Mouse (Mus musculus) lung, postnatal 25 days (tissue): ENCODE data around the gene Jtb.

Source experiments
- DNase-seq: peaks from one replicate; pipeline ENCODE4 v3.0.0; 2022; ENCODE audit warnings: low spot score

Jtb gene

GRCm38 (mm10) chr3:90231507-90232333, at the start of gene Jtb:
Jtb (plus strand) TSS chr3:90231597.
- peak; percentile 96 for DNase-seq

GRCm38 (mm10) chr3:90183581-90183980, 47.8 kb upstream of the Jtb start:
- no peak for DNase-seq

- DNase-seq: no peak
These were observed 40.4 kb upstream of the Jtb start for GRCm38 (mm10) chr3:90190859-90191510.

GRCm38 (mm10) chr3:90194759-90195158, 36.6 kb upstream of the Jtb start:
- no peak for DNase-seq

GRCm38 (mm10) chr3:90195644-90196043, 35.8 kb upstream of the Jtb start:
- no peak for DNase-seq

- DNase-seq: no peak
These were observed 33.8 kb upstream of the Jtb start for GRCm38 (mm10) chr3:90197548-90197947.

GRCm38 (mm10) chr3:90202884-90203283, 28.5 kb upstream of the Jtb start:
- DNase-seq: no peak

- DNase-seq: no peak
These were observed 27.8 kb upstream of the Jtb start for GRCm38 (mm10) chr3:90203619-90204018.

- no peak for DNase-seq
These were observed 26.8 kb upstream of the Jtb start for GRCm38 (mm10) chr3:90204582-90204981.

GRCm38 (mm10) chr3:90208662-90209061, 22.7 kb upstream of the Jtb start:
- peak; percentile 38 for DNase-seq

GRCm38 (mm10) chr3:90209908-90210566, 21.4 kb upstream of the Jtb start:
- DNase-seq: no peak

GRCm38 (mm10) chr3:90211475-90212398, 19.7 kb upstream of the Jtb start:
- DNase-seq: no peak

- DNase-seq: no peak
These were observed 18.7 kb upstream of the Jtb start for GRCm38 (mm10) chr3:90212723-90213122.

GRCm38 (mm10) chr3:90213377-90213866, 18.0 kb upstream of the Jtb start, which contains the start of the genes Rps27 and Rab13:
Rps27 (minus strand) TSS chr3:90213651.
Rab13 (plus strand) TSS chr3:90213695.
- peak; percentile 96 for DNase-seq

- peak; percentile 18 for DNase-seq
These were observed 17.3 kb upstream of the Jtb start for GRCm38 (mm10) chr3:90213956-90214684.

GRCm38 (mm10) chr3:90215825-90216380, 15.5 kb upstream of the Jtb start:
- DNase-seq: peak; percentile 24

GRCm38 (mm10) chr3:90220088-90220487, 11.3 kb upstream of the Jtb start:
- DNase-seq: peak; percentile 61

GRCm38 (mm10) chr3:90220531-90220951, 10.9 kb upstream of the Jtb start:
- DNase-seq: peak; percentile 88

GRCm38 (mm10) chr3:90221123-90221522, 10.3 kb upstream of the Jtb start:
- no peak for DNase-seq

- no peak for DNase-seq
These were observed 8.9 kb upstream of the Jtb start for GRCm38 (mm10) chr3:90222455-90222854.
